Mouse (Mus musculus) right cerebral cortex, postnatal 25 days (tissue): Measurements from ENCODE around the gene Gmpr.

ENCODE experiments used
- DNase-seq: peaks from one replicate; pipeline ENCODE4 v3.0.0; 2022

The Gmpr gene

DNA sequence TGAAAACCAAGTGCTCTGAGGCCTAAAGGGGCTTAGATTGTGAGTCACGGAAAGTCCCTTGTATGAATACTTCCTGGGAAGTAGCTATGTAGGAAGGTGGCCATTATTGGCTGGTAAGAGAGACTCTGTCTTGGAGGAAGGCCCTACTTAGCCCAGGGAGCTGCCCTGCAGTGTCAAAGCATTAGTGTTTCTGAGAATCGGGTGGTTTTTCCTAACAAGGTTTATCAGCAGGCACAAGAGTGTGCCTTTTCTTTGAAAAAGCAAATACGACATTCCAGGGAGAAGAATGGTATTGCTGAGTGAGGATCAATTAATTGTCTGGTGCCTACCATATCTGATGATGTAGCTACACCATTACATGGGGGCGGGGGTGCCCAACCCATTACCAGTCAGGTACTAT, 39.7 kb downstream of the Gmpr start:
- no peak for DNase-seq

DNA sequence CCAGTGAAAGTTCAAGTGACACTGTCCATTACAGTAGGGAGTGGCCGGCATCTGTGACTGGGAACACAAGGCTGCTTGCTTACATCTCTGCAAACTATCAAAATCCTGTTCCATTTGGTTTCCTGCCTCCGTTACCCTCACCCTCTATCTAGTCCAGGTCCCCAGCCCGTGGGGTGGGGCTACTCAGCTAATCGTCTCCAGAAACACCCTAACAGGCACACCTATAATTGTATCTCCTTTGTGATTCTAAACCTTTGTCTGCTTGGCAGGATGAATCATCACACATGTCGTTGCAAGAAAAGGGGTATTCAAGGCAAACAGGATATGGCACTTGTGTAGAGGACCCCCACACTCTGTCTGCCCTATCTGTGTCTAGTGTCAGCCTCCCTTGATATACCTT, 40.3 kb downstream of the Gmpr start:
- DNase-seq, result no peak

DNA sequence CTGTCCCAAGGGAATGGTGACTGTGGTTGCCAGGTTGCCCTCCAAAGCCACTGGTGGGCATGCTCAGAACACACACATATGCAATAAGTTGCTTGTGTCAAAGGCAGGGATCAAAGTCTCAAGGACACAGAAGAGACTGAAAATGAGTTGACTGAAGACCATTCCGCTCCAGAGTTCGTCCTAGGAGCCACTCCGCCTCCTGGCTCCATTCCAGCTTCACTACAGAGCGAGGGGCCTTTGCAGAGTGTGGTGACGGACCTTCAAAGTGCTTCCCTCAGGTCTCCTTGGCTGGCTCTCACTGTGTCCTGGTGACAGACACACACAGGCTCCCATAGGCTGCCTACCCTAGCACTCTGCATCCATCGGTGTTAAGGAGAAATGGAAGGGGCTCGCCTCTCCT, 46.4 kb downstream of the Gmpr start:
- DNase-seq, result no peak

DNA sequence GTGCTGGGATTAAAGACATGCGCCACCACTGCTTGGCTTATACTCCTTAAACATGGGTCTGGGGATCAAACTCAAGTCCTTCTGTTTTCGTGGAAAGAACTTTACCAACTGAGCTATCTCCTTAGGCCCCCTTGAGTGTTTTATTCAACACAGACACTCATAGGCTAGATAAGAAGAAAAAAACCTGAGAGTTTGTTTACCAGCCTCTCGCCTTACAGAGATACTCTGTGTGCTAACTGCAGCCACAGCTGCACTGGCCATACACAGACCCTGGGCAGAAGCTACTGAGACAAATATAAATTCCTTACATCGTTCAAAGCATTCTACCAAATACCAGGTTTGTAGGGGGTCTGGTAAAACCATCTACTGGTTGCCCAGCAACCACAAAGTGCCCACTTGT, 51.1 kb downstream of the Gmpr start:
- no peak for DNase-seq

DNA sequence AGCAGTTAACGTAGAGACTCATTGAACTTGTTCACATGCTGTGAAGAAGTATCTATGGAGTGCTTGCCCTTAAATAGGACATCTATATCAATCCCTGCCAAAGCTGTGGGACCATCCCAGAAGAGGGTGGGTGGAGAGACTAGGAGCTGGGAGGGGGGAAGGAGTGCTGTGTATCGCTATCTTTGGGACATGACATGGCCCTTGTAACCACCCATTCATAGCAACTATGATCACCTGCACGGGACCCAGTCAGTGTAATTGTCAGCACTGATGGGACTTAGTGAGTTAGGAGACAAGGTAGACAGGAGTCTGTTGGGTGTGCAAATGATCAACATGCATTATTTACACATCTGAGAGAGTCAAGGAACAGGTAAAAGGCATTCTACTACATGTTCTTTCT, 52.0 kb downstream of the Gmpr start:
- no peak for DNase-seq

DNA sequence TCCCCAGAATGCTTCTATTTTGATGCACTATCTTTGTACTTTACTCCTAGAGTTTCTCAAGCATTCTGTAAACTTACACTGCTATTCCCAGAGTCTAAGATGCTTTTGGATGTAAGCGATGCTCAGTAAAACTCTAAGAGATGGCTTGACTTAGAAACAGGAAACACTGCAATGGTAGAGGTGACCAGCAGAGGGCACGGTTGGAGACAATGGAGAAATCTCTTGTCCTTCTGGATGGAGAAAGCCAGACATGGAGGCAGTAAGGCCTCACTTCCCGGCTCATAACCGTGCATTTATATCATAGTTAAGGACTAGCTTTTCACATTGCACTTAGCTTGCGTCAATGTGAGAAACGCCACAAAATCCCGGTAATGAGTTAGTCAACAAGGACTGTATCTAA, 53.3 kb downstream of the Gmpr start:
- DNase-seq, result no peak

DNA sequence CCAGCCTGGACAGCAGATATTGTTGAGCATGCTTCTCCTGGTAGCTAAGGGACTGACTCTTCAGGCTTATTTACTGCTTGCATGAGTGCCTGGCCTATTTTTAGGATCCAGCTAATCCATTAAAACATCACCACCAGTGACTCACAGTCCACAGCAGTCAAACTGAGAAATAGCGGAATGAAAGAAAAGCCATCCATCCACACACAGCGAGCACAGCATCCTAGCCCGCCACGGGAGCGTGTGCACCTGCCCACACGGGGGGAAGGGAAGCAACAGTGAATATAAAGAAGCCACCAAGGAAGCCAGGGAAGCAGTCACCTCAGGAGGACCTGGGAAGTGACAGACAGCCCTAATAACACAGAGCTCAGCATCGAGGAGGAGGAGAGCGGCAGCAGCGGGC, 54.8 kb downstream of the Gmpr start:
- no peak for DNase-seq

DNA sequence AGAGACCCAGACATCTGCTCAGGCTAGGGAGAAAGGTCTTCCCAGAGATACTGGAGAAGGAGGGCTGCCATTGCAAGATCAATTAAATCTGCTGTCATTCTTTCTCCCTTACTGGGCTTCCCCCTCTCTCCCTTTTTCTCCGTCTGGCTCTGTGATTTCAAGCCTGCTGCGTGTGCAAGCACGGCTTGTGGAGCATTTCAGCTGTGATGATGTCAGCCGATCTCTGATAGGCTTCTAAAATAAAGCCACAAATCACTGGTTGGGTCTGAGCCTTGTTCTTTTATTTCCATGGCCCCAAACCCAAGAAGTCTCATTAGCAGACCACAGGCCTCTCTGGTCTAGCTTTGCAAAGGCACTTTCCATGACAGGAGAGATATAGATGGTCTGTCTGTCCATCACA, 57.7 kb downstream of the Gmpr start:
- DNase-seq, result no peak

DNA sequence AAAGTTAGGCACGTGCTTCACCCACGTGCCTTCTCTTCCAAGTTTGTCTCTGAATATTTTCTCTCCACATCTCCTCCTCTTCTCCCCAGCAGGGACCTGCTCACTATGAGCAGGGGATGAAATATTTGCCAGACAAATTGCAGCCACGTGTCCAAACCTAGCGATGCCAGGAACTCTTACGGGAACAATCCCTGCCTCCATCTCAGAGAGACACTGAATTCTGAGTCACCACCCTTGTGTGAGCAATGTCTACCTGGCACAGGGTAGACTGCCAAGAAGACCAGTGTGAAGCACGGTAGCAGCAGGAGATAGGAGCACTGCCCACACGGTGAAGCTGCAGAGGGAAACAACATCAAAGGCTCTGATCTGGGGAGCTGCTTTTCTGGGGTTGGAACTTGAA, 62.7 kb downstream of the Gmpr start:
- peak; percentile 63 for DNase-seq

DNA sequence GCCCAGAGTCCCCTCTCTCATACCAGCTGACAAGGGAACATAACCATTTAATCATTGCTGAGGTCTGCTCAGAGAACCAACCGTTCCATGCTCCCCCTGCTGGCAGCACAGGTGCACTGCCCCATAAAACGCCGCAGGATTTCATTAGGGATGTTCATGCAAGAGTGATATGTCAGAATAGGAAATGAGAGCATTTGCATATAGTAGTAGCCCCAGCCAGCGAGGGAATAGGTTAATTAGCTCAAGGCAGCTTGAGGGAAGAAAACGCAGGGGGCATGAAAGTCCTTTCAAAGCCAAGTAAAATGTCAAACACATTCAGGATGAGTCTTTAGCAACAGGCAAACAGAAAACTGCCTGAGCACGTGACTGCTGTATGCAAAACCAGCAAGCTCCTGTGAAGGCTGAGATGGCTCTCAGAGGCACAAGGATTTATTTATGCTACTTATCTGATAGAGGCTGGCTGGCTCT, 64.6 kb downstream of the Gmpr start:
- peak; percentile 80 for DNase-seq

DNA sequence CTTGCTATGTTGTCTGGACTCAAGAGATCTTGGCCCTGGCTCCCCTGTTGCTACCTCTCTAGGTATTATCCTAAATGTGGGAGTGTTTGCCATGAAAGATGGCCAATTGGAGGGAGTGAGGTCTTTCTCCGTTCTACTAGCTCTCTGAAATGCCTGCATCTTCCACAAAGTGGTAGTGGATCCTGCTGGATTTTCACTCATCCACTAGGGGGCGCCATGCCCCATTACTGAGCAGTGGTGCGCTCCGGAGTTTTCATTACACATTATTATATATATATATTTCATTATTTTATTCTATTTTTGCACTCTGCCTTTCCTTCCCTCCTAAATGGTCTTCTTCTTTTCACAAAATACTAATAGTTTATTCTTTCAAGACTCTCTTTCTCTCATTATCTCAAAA, 65.5 kb downstream of the Gmpr start:
- DNase-seq, result peak; percentile 49

DNA sequence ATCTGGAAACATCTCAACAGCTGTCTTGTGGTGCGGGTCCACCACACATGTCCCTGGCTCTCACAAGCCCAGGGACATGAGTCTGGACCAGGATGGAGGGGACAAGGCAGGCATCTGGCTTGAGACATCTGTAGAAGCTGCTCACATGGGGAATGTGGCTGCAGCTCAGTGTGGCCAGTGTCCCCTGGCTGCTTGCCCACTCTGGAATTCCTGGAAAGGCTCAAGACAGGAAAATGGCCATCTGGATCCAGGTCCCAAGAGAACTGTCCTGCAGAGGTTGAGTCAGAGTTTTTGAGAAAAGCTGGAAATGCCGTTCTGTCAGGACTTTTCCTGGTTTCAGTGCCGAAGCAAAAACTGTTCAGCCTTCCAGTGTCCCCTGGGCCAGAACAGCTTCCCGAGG, 68.9 kb downstream of the Gmpr start:
- DNase-seq, result no peak

DNA sequence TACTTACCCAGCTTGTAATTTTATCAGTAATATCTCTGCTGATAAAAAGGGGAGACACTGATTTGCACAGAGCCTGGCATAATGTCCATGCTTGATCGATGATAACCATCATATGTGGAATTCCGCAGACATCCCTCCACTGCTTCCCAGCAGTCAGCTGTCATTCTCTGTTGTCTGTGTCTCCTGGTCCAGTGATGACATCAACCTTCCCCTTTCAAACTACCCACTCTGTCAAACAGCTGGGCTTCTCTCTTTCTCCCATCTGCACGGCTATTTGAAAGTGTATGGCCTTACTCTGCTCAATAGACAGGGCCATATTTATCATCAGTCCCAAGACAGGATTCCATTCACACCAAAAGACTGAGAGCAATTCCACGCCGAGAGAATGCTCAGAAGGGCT, 70.1 kb downstream of the Gmpr start:
- no peak for DNase-seq

DNA sequence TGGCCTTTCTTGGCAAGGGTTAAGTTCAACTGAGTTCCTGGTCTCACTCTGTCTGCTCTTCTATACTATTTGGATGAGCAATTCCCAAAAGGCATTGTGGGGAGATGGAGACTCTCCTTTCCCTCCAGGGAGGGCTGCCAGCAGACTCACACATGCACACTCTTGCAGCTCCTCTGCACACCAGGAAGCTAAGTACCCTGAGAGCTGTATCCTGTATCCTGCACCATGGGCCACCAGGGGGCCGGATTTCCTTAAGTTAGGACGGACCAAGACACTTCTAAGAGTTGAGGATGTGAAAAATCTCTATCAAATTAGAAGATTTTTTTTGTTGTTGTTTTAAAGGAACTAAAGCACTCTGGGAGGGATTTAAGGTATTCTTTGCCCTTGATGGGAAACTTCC, 70.5 kb downstream of the Gmpr start:
- no peak for DNase-seq

DNA sequence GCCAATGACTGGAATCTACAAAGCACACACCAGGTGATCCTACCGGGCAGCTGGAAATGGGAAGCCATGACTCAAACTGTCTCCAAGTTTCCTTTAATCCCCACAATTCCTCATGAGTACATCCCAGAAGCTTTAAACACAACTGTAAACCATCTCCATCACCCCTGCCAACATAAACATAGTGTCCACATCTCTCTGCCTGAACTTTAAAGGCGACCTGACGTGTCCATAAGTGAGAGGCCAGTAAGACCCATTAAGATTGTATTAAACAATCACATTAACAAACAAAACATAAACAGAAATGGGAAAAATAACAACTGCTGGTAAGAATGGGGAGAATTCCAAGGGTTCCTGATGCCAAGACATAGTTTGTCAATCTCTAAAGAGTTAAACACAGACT, 72.5 kb downstream of the Gmpr start:
- no peak for DNase-seq

DNA sequence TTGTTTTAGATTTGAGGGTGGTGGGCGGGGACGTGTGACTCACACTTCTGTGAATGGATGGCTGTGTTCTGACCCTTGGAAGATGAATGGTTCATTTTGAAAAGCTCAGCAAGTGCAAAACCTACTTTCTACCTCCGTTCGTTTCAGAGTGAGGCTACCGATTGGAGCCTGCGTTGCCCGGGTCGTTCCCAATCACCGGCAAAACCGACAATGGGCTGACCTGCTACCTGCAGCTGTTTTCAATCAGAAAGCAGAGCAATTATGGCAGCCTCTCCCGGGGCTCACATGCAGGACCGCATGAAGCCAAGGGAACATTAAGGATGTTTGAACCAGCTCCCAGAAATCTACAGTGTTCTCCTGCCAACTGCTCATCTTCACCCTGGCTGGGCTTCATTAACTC, 75.0 kb downstream of the Gmpr start:
- DNase-seq, result peak; percentile 20

DNA sequence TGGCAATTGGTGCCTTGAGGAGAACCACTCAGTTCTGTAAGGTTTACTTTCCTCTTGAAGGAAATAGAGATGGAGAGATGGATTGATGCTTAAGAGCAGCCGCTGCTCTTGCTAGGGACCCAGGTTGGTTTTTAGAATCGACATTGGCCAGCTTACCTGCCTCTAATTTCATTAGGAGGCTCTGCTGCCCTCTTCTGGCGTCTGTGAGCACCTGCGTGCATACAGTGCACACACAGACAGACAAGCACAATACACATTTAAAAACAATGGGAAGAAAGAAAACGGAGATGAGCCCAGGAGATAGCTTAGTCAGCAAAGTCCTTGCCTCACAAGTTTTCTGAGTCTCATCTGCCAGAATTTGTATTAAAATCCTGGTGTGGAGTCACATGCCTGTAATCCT, 75.8 kb downstream of the Gmpr start:
- DNase-seq, result no peak

DNA sequence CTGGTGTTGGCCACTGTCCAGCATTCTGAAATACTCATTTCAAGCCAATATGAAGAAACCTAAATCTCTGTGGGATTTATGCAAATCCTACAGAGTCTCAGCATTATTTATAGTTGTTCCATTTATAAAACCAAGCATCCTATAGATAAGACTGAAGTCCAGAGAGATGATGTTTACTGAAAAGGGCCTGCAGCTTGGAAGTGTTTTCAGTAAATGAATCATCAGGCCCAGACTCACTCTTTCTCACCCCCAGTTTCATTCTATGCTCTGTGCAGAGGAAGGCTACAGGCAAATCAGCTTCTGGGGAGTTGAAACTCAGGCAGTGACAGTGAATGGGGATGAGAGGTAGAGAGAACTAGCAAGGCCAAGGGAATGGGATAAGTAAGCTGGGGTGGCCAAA, 83.7 kb downstream of the Gmpr start:
- no peak for DNase-seq

DNA sequence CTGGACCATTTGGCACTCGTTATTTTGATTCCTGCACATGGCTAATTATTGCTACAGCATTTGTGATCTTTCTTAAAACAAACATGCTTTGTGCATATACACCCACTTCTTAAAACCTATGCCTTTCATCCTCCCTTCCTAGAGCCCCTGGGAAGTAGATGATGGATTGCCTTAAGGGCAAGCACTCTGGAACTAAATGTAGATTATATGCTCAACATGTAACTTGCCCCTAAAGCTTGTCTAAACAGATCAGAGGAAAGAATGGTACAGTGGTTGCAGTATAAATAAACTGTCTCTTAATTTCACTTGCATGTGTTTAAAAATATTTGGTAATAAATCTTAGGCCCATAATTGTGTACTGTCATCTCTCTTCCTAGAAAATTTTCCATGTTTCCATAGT, 86.7 kb downstream of the Gmpr start:
- DNase-seq, result no peak

DNA sequence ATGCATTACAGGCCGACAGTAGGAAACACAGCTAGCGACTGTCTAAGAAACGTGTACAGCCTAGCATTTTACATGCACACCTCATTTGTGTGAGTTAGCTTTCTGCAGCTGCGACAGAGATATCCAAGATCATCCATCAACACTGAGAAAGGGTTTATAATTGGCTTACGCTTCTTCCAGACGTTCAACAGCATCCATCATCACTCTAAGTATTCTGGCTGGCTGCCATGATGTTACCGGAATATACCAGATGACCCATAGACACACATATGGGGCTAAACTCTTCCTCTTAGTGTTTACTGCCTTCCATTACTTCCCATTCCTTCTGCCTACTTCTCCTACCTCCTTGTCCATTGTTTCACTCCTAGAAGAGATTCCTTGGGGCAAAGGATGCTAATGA, 88.2 kb downstream of the Gmpr start:
- DNase-seq, result no peak

DNA sequence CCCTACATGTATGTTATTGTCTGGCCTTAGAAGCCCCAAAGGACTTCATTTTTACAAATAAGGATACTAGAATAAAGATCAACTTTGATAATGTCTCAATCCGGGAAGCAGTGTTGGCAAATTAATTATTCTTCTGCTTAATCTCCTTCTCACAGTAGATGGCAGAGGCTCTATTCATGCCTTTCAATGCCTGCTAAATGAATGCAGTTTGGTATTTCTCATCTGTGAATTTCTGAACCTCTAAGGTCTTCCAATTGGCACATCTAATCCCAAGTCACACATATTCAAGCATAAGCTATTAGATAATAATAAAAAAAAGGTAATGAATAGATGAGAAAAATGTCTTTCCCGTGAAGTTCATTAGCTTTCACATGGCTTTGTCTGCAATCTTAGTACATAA, 92.6 kb downstream of the Gmpr start:
- no peak for DNase-seq

DNA sequence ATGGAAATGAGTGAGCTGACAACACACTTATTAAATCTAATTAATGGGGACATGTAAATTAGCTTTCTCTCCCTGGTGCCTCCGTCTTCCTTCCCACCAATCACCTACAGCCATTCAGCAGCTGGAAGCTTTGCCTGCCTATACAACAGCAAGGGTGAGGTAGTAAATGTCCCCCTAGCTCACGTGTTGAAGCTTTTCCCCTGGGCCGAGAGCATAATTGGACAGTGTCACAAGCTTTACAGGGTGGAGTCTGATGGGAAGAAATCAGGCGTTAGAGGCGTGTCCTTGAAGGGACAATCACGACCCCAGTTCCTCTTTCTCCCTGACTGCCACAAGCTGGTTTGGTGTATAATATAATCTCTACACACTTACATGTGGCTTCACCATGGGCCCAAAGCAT, 93.2 kb downstream of the Gmpr start:
- DNase-seq, result no peak
